Mouse (Mus musculus): ENCODE results near the gene Malsu1.

Malsu1 gene

DNA sequence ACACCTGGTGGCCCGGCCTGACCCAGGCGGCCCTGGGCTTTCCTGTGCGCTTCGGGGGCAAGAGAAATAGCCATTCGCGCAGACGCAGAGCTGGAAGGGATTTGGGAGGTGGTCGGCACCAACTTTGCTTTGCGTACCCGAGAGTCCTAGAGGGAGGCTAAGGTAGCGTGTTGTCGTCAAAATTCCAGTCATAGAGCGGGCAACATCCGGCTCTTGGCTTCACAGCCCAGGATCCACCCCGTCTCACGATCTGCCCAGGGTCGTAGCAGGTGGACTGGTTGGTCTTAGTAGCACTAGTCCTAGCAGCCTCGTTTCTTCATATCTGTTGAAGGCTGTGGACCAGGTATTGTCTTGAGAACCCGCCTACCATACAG, 509 bp downstream of the Malsu1 start:
- no peak for DNase-seq (ENCODE audit: low spot score)

DNA sequence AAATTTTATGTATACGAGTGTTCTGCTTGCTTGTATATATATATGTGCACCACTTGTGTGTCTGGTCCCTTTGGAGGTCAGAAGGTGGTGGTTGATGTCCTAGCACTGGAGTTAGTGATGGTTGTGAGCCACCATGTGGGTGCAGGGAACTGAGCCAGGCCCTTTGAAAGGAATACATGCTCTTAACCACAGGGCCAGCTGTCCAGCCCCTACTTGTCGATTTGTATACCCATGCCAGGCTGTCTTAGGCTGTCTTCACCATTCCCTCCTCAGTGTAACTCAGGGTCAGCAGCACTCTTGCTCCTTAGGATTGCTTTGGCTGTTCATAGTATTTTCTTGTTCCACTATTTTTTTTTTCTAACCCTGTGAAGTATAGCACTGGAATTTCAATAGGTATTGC, 4.3 kb downstream of the Malsu1 start:
- no peak for DNase-seq (ENCODE audit: low spot score)

- no peak for DNase-seq (ENCODE audit: low spot score)
Observed at GRCm38 (mm10) chr6:49079313-49079712, 5.7 kb downstream of the Malsu1 start.

- no peak for DNase-seq (ENCODE audit: low spot score)
Observed at GRCm38 (mm10) chr6:49083008-49083407, 9.4 kb downstream of the Malsu1 start.

- DNase-seq (ENCODE audit: low spot score) = no peak
Observed at GRCm38 (mm10) chr6:49094968-49095367, 21.4 kb downstream of the Malsu1 start.

- peak; percentile 61 for DNase-seq (ENCODE audit: low spot score)
Observed at GRCm38 (mm10) chr6:49096421-49096820, 22.8 kb downstream of the Malsu1 start.

GRCm38 (mm10) chr6:49096933-49097461, 23.4 kb downstream of the Malsu1 start:
- DNase-seq (ENCODE audit: low spot score) = peak; percentile 89

DNA sequence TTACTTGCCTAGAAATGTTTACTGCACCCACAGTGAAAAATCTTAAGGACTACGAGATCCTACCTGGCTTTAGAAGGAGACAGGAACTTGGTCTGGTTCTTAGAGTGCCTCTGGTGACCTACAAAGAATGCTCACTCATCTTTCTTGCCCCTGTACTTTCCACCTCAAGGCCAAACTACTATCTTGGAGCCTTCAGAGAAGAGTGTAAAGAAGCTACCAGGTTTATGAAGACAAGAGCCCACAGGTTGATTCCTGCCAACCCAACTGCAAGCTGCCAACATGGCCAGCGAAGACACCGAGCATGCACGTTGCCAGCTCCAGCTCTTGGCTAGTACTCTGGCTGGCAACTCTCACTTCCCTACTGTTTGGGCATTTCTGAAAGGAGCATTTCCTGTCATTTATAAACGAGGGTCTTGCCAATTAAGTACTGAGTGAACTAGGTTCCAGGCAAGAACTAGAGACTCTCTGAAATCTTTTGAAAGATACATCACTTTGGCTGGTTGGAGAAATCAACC, 24.1 kb downstream of the Malsu1 start:
- no peak for DNase-seq (ENCODE audit: low spot score)

DNA sequence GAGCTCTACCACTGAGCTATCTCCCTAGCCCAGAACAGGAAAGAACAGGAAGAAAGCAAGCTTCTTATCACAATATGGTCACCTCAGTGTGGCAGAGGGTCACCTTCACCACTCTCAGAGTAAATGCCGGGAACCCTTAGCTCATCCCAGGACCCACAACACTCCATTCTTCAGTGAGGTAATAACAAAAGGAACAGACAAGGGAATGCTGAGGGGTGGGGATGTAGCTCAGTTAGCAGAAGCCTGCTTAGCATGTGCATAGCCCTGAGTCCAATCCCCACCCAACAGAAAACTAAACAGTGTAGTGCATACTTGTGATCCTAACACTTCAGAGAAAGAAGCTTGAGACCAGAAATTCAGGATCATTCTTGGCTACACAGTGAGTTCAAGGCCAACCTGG, 25.5 kb downstream of the Malsu1 start:
- no peak for DNase-seq (ENCODE audit: low spot score)

DNA sequence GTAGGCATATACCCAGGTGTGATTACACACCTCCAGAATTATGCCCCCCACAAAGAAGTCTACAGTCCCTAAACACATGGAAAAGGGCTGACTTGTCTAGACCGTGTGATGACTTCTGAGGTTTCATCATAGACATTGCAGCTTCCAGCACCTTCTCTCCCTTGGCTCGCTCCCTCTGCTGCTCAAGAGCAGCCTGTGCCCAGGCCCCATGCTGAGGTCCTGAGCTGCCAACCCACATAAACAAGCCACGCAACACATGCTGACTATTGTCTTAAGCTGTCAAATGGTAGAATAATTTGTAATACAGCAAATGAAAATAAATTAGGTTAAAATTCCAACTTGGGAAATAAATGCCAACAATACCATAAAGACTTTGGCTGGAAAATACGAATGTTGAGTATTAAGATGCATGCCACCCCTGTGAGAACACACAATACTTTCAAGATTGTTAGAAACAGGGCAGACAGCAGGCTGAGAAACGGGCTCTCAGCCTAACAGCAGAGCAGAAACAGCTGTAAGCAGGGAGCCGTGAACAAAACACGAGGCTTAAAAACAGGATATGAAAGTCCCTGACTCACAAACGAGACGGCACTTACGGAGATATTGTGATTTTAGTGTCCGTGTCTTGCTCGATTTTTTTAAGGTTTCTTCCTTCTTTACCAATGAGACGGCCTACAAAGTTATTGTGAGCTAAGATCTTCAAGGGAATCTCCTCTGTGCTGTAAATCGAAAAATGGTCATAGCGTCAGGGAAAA, 33.3 kb downstream of the Malsu1 start:
- no peak for DNase-seq (ENCODE audit: low spot score)

DNA sequence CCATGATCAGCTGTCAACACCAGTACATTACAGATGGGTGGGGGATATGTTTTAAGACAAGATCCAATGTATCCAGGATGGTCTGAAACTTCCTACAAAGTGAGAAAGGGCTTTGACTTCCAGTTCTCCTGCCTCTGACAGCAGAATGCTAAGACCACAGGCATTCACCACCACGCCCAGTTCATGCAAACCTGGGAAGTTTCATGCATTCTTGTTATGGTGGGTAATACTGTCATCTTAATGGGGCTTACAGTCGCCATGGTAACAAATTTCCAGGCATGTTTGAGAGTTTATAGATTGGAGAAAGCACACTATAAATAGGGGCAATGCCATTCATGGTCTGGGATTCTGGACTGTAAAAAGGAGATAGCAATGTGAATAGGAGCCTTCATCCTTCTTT, 35.6 kb downstream of the Malsu1 start:
- no peak for DNase-seq (ENCODE audit: low spot score)

DNA sequence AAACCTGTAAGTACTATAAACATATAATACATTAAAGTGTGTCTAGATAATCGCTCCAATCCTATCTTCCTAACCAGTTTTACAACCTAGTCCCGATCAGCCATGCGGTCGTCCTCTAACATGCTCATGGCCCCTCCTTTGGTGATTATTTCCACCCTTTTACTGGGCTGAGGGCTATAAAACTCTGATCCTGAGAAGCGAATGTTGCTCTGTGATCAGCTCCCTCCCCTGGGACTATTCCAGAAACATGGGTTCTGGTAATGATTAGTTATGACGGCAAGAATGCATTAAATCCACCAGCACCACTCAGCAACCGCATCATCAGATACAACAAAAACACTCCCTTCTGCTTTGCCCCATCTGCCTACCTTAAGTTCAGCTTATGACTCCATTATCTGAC, 40.3 kb downstream of the Malsu1 start:
- DNase-seq (ENCODE audit: low spot score) = no peak

DNA sequence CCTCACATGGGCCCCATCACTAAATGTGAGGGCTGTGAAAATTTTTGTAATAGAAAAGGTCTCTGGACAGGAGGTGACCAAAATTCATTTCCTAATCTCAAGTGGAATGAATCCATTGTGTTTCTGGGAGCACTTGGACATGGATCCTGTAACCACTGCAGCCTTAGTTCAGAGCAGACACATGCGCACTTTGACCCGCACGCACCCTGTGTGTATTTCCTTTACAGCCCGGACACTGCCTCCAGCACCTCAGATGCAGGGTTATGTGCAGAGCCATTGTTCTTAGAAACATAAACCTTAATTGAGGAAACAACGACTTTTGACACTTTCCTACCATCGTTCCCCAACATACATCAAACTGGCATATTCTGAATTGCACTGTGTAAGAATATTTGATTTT, 40.9 kb downstream of the Malsu1 start:
- no peak for DNase-seq (ENCODE audit: low spot score)

GRCm38 (mm10) chr6:49115550-49115949, 42.0 kb downstream of the Malsu1 start:
- DNase-seq (ENCODE audit: low spot score) = no peak

DNA sequence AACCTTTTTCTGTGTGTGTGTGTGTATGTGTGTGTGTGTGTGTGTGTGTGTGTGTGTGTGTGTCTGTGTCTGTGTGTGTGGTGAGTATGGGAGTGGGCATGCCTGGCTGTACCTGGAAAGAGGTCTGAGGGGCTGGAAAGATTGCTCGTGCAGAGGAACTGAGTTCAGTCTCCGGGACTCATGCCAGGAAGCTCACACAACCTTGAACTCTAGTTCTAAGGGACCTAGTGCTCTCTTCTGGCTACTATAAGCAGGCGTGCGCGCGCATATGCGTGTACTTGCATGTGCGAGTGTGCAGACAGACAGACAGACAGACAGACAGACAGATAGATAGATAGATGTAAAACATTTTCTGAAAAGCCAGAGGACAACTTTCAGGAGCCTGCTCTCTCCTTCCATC, 42.6 kb downstream of the Malsu1 start:
- DNase-seq (ENCODE audit: low spot score) = no peak

GRCm38 (mm10) chr6:49118446-49118845, 44.9 kb downstream of the Malsu1 start:
- peak; percentile 52 for DNase-seq (ENCODE audit: low spot score)

DNA sequence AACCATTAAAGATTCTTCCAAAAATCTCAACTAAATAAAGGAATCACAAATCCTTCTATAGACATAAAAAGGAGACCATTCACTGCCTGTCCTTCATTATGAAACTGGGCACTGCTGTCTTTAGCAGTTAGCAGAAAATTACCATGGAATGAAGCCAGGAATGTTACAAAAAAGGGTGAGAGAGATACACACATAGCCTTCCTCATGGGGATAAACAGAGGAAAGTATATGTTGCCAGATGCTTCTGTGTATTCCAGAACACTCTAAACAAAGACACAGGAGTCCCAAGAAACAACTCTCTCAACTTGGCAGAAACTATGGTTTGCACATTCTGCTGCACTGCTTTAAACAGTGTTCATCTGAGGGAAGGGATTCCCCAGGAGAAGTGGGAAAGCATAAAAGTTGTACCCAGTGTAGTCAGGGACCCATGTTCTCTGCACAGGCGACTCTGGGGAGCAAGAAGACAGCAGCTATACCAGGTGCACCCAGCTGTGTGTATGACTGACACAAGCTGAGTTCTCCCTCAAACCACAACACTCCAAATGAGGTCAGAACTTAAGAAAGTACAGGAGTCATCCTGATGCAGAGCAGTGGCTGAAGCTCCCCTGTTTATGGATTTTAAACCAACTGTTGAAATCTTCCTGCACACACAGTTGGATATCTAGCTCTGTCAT, 46.0 kb downstream of the Malsu1 start:
- DNase-seq (ENCODE audit: low spot score) = no peak

GRCm38 (mm10) chr6:49120370-49120769, 46.8 kb downstream of the Malsu1 start:
- no peak for DNase-seq (ENCODE audit: low spot score)

GRCm38 (mm10) chr6:49130328-49130727, 56.7 kb downstream of the Malsu1 start:
- DNase-seq (ENCODE audit: low spot score) = no peak

GRCm38 (mm10) chr6:49131855-49132254, 58.3 kb downstream of the Malsu1 start:
- DNase-seq (ENCODE audit: low spot score) = no peak

GRCm38 (mm10) chr6:49132352-49133090, 58.9 kb downstream of the Malsu1 start:
- DNase-seq (ENCODE audit: low spot score) = no peak
